Mouse (Mus musculus): ENCODE measurements around the gene Sema3g. TPM values are rescaled to one million over a fixed set of nuclear protein-coding genes. Genes with fewer than 3 reads are reported as not detected.

Gene Sema3g
- total RNA-seq, 2 experiments from 2014 or later: 7.0 to 8.3 TPM

DNA sequence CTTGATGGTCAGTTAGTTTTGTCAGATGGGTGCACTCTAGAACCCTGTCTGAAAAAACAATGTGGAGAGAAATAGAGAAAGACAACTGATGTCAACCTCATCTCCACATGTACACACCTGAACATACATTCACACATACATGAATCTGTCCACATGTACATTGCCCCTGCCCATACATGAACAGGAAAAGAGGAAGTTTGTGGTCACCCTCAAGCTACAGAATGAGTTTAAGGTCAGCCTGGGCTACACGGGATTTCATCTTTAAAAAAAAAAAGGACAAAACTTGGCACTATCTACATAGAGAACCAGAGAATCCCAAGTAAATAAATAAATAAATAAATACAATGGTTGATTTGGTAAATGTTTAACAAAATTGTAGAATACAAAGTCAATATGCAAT lies 27.1 kb downstream of the Sema3g start:
- no peak for TF ChIP-seq CTCF (IDR thresholded peaks at IDR 0.05)
- intact Hi-C loops (cut with DNase I): no loop called here
- no peak for DNase-seq
- no peak overlapping the region for H3K27ac ChIP-seq
- H3K4me3 ChIP-seq: no peak overlapping the region

DNA sequence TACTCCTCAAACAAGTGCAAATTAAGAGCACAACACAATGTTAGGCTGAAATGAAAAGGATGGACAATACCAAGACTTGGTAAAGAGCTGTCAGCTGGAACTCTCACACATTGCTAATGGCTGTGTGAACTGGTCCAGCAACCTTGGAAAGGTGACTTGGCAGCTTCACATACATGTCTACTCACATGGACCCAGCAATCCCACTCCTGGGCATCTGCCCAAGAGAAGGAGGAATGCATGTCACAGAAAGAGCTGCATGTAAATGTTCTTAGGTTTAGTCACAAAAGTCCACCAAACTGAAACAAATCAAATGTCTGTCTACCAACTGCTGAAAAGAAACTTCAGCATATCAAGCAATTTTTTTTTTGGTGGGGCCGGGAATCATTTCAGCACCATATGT lies 28.3 kb downstream of the Sema3g start:
- no peak for TF ChIP-seq CTCF (IDR thresholded peaks at IDR 0.05)
- no peak overlapping the region for H3K4me3 ChIP-seq
- DNase-seq: peak; percentile 8
- intact Hi-C loops (cut with DNase I): no loop called here
- no peak overlapping the region for H3K27ac ChIP-seq

DNA sequence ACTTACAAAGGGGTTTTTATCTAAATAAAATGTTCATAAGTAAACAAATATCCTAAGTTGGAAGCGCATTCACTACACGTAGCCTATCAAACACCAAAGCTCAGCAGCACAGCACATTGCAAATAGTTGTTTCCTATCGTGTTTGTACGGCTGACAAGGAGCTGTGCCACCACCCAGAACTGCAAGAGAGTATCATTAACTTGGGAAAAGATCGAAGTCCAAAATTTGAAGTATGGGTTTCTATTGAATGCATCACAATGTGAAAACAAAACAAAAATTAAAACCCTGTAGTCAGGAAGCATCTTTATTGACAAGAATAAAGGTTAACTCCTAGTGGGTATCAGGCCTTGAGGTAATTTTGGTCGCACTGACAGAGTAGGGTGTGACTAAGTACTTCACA lies 30.7 kb downstream of the Sema3g start:
- no peak for TF ChIP-seq CTCF (IDR thresholded peaks at IDR 0.05)
- Histone ChIP-seq H3K27ac (no peak overlapping the region), H3K4me3 (no peak overlapping the region)
- intact Hi-C loops (cut with DNase I): no loop called here
- no peak for DNase-seq

DNA sequence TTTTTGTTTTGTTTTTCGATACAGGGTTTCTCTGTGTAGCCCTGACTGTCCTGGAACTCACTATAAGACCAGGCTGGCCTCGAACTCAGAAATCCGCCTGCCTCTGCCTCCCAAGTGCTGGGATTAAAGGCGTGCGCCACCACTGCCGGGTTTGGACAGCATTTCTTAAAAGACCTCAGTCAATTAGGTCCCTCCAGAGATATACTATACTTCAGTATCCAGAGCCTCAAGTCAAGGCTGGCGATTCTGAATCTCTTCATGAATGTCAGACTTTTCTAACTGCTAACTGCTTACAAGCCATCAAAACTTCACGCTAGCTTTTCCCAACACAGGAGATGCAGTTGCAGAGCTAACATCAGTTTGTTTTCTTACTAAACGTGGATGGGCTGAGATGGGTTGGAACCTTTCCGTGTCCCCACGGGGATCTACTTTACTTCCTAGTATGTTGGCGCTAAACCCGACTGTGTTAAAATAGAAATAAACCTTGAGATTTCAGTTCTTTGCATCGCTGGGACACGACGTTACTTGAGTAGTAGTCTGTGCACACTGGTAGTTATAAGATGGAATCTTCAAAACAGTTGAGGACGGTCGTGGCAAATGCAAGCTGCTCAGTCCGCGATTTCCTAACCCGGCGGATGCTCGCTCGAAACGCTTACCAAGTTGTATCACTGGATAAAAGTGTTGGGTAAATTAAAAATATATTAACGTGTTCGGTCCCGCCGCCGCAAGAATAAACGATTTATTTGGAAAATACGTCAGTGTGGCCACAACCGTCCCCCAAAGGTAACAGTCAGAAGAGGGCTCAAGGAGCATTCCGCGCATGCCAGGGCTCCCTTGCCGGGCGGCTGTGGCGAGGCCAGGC lies 32.8 kb downstream of the Sema3g start:
- Histone ChIP-seq H3K27ac (peak overlapping the region; percentile 93), H3K4me3 (peak overlapping the region; percentile 100)
- no peak for TF ChIP-seq CTCF (IDR thresholded peaks at IDR 0.05)
- intact Hi-C loops (cut with DNase I): loop anchor here (5.0 to 10.0 kb wide), 4 partner anchors 43 to 244 kb away; partner anchors contain the start of genes Capn7, Eaf1, Mettl6 and Smim4
- DNase-seq: no peak

DNA sequence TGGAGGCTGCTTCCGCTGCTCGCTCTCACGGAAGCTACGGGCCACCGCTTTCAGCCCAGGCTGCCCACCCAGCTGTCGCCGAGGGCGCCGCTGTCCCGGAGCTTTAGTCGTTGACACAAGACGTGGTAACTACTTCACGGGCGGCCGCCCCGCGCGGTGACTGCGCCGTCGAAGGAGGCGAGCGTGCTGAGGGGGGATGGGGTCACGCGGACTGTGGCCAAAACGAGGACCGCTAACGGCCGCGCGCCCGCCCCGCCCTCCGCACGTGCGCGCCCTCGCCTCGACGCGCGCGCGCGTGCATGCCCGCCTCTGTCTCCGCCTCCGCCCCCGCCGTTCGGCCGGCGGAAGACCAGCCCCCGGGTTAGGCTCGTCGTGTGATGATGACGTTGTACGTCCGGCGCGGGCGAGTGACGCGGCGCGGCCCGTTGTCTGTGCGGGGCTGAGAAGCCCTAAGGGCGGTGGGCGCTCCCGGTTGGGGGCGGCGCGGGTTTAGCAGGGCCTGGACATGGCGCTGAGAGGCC lies 33.5 kb downstream of the Sema3g start, which contains the start of the genes Phf7 and Bap1:
TSS of gene Phf7 (minus strand) at position 234 of the 521 bp plus-strand sequence.
TSS of gene Bap1 (plus strand) at position 367 of the 521 bp plus-strand sequence.
- peak within 1 kb of the TSS; percentile 100 for H3K4me3 ChIP-seq
- DNase-seq: peak; percentile 97
- intact Hi-C loops (cut with DNase I): loop anchor here (5.0 to 10.0 kb wide), 4 partner anchors 44 to 244 kb away; partner anchors contain the start of genes Capn7, Eaf1, Mettl6 and Smim4
- H3K27ac ChIP-seq: peak within 1 kb of the TSS; percentile 93
- peak; percentile 9; the same call in 1 of the 2 replicates for TF ChIP-seq CTCF (IDR thresholded peaks at IDR 0.05)

DNA sequence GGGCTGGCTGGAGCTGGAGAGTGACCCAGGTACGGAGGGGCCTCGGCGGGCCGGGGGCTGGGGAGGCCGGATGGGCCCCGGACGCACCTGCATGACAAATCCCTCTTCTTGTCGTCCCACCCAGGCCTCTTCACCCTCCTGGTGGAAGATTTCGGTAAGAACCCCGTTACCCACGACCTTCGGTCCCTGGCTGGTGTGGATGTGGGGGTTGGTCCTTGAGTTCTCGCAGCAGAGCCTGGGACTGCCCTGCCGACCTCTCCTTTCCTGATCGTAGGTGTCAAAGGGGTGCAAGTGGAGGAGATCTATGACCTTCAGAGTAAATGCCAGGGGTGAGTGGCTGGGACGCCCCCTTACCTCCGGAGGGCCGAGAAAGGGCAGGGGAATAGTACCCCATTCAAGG lies 34.0 kb downstream of the Sema3g start:
- Histone ChIP-seq H3K27ac (peak overlapping the region; percentile 93), H3K4me3 (peak overlapping the region; percentile 100)
- intact Hi-C loops (cut with DNase I): loop anchor here (5.0 to 10.0 kb wide), 4 partner anchors 44 to 243 kb away; partner anchors contain the start of genes Capn7, Eaf1, Mettl6 and Smim4
- no peak for DNase-seq
- TF ChIP-seq CTCF (IDR thresholded peaks at IDR 0.05): no peak

DNA sequence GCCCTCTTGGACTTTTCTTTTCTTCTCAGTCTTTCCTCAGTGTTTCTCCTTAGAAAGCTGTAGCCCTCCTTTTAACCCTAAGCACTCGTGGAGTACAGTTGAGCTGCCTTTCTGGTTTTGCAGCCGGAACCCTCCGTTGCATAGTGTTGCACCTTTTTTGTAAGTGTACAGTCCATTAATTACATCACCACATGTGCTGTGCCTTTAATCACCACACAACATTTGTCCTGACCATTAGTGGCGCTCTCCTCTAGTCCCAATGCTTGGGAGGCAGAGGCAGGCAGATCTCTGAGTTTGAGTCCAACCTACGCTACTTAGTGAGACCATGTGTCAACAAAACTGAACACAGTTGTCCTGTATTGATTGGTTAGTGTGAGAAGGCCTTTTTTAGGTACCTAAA lies 34.4 kb downstream of the Sema3g start:
- no peak for TF ChIP-seq CTCF (IDR thresholded peaks at IDR 0.05)
- Histone ChIP-seq H3K27ac (peak overlapping the region; percentile 93), H3K4me3 (peak overlapping the region; percentile 100)
- intact Hi-C loops (cut with DNase I): loop anchor here (5.0 to 10.0 kb wide), 4 partner anchors 45 to 243 kb away; partner anchors contain the start of genes Capn7, Eaf1, Mettl6 and Smim4
- no peak for DNase-seq

DNA sequence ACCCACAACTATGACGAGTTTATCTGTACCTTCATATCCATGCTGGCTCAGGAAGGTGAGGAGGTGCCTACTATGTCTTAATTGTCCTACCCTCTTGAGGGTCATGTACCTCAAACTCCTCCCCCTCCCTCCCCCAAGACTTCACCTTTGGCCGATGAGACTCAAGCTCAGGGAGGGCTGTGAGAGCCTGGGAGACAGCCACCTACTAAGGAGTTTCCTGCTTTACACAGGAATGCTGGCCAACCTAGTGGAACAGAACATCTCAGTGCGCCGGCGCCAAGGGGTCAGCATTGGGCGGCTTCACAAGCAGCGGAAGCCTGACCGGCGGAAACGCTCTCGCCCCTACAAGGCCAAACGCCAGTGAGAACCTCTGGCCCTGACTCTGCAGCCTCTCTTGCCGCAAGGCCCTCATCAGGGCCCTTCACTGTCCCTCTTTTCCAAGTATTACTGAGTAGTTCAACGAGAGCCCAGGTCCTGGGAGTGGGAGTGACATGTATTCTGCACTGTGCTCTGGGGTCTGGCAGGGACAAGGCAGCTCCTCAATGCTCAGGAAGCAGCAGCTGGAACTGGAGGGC lies 40.9 kb downstream of the Sema3g start:
- no peak for TF ChIP-seq CTCF (IDR thresholded peaks at IDR 0.05)
- no peak overlapping the region for H3K27ac ChIP-seq
- H3K4me3 ChIP-seq: no peak overlapping the region
- DNase-seq: no peak
- intact Hi-C loops (cut with DNase I): loop anchor here (10.0 kb wide), 1 partner anchor 236 kb away; the partner anchor contains the start of genes Eaf1 and Mettl6

DNA sequence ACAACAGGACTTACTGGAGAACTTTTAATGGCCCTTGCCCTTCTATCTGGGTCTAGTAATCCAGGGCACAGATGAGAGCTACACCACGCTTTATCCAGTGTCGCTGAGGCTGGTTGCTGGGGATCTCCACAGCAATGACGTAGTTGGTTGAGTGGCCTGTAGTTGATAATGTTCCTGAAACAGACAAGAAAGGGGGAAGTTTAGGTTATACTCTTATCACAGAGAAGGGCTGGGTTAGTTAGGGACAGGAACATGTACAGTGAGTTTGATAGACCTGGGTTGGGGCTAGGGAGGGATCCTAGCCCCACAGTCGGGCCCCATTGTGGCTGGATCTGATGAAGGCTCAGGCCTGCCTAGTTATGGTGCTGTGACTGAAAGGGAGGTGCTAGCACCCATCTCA lies 42.7 kb downstream of the Sema3g start:
- intact Hi-C loops (cut with DNase I): no loop called here
- H3K27ac ChIP-seq: no peak overlapping the region
- DNase-seq: peak; percentile 8
- H3K4me3 ChIP-seq: no peak overlapping the region
- no peak for TF ChIP-seq CTCF (IDR thresholded peaks at IDR 0.05)

DNA sequence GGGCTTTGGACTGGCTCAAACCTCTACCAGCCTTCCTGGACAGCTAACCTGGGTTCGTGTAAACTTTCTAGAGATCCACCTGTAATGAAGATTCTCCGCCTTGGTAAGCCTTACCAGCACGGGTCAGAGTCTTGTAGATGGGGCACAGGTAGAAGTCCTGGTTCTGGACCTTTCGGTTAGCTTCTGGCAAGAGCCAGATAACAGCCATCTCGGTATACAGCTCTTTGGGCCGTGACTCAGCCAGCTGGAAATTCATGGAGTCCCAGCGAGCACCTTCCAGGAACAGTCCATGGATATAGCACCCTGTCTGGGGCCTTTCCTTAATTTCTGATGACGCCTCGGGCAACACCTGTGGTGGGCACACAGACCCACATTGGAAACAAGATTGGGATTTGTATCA lies 43.3 kb downstream of the Sema3g start:
- Histone ChIP-seq H3K27ac (no peak overlapping the region), H3K4me3 (no peak overlapping the region)
- intact Hi-C loops (cut with DNase I): no loop called here
- peak; percentile 7 for DNase-seq
- no peak for TF ChIP-seq CTCF (IDR thresholded peaks at IDR 0.05)

DNA sequence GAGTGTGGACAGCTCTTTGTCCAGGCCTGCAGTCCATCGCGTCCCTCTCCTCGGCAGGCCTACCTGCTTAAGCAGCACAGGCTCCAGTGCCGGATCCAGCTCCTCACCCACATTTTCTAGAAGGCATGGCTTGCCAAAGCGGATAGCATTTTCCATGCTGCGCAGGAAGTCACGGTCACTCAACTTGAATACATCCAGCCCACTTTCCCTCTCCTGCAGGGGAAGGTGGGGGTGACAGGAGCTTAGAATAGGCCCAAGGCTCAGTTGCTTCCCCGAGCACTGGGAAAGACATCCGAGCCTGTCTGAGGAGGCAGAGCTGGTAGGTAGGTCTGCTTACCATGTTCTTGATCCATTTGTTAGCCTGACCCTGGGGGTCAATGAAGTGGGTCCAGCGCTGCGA lies 50.0 kb downstream of the Sema3g start:
- H3K27ac ChIP-seq: no peak overlapping the region
- no peak for DNase-seq
- H3K4me3 ChIP-seq: no peak overlapping the region
- intact Hi-C loops (cut with DNase I): no loop called here
- no peak for TF ChIP-seq CTCF (IDR thresholded peaks at IDR 0.05)

DNA sequence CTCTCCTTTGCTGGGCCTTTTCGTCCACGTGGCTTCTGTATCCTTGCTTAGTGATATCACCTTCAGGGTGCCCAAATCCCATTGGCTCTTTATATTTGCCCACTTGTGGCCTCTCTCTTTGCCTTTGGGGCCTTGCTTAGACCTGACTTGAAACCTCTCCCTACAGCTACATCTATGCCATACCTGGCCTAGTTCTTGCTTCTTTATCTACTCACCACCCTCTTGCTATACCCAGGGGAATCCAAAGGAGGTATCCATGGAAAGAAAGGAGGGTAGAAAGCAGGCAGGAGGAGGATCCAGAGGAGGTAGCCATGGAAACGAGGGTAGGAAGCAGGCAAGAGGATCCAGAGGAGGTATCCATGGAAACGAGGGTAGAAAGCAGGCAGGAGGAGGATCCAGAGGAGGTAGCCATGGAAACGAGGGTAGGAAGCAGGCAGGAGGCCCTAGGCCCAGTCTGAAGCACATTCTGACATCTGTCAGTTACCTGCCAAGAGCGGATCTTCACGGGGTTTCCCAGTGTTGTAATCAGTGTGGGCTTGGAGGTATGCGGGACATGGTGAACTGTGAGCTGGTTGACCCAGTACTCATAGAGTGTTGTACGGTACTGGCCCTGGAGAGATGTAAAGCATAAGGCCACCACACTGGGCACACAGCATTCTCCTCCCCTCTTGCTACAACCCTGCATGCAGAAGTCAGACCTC lies 50.8 kb downstream of the Sema3g start:
- no peak for TF ChIP-seq CTCF (IDR thresholded peaks at IDR 0.05)
- intact Hi-C loops (cut with DNase I): no loop called here
- no peak overlapping the region for H3K4me3 ChIP-seq
- no peak overlapping the region for H3K27ac ChIP-seq
- no peak for DNase-seq
